Mouse (Mus musculus) left cerebral cortex, postnatal 14 days (tissue): ENCODE data around the gene Npas1. TPM values are rescaled to one million over a fixed set of nuclear protein-coding genes. Genes with fewer than 3 reads are reported as not detected.

Experiments used
- DNase-seq, 2 experiments: peaks; one replicate each; pipeline ENCODE4 v3.0.0; 2021 to 2022; ENCODE audit warnings: low spot score in 2 of 2, mixed read lengths in 1 of 2
- intact Hi-C: fragments of 180-260 bp; cut with DNase I; formaldehyde crosslinking; loops from one replicate; pipeline ENCODE4 v1.15.1; 2025
- total RNA-seq, 2 experiments: library from RNA; stranded (reverse); gene quantifications; 2 replicates each; pipeline ENCODE4 v1.2.3; 2021

Npas1 gene
- total RNA-seq, 2 experiments from 2014 or later: 13.4 to 14.8 TPM

GRCm38 (mm10) chr7:16426129-16426729, 51.3 kb downstream of the Npas1 start:
- intact Hi-C loops: loop anchor here (1.0 kb wide), 1 partner anchor 30 kb away; no protein-coding TSS in a partner anchor
- peak; percentile 67 to 74 for DNase-seq

- no peak for DNase-seq
- intact Hi-C loops: loop anchor here (1.0 kb wide), 1 partner anchor 29 kb away; no protein-coding TSS in a partner anchor
Observed at GRCm38 (mm10) chr7:16425721-16426120, 51.8 kb downstream of the Npas1 start.

- intact Hi-C loops: no loop called here
- DNase-seq: no peak
Observed at GRCm38 (mm10) chr7:16423731-16424130, 53.8 kb downstream of the Npas1 start.

GRCm38 (mm10) chr7:16422222-16422856, 55.2 kb downstream of the Npas1 start:
- intact Hi-C loops: no loop called here
- no peak for DNase-seq

- DNase-seq: no peak
- intact Hi-C loops: no loop called here
Observed at GRCm38 (mm10) chr7:16420493-16421118, 56.9 kb downstream of the Npas1 start.

GRCm38 (mm10) chr7:16418713-16419112, 58.8 kb downstream of the Npas1 start:
- DNase-seq: no peak
- intact Hi-C loops: no loop called here

- intact Hi-C loops: no loop called here
- DNase-seq: no peak
Observed at GRCm38 (mm10) chr7:16417141-16417771, 60.3 kb downstream of the Npas1 start.

- DNase-seq: no peak
- intact Hi-C loops: no loop called here
Observed at GRCm38 (mm10) chr7:16415426-16415825, 62.1 kb downstream of the Npas1 start.

- DNase-seq: no peak
- intact Hi-C loops: no loop called here
Observed at GRCm38 (mm10) chr7:16412930-16413329, 64.6 kb downstream of the Npas1 start.

- intact Hi-C loops: no loop called here
- DNase-seq: no peak
Observed at GRCm38 (mm10) chr7:16412220-16412896, 65.2 kb downstream of the Npas1 start.

- intact Hi-C loops: no loop called here
- DNase-seq: no peak
Observed at GRCm38 (mm10) chr7:16411100-16411499, 66.4 kb downstream of the Npas1 start.

GRCm38 (mm10) chr7:16406978-16407377, 70.5 kb downstream of the Npas1 start:
- intact Hi-C loops: no loop called here

More at GRCm38 (mm10) chr7:16406978-16407377, 70.5 kb downstream of the Npas1 start:
- DNase-seq: no peak

Other genes starting within 250 kb of the Npas1 start
- gene C5ar2, start 233.6 kb downstream of the Npas1 start, total RNA-seq: under 1 TPM; 0.51 to 0.59 TPM
- 1 to 10 TPM in 1 of 2 experiments, under 1 TPM in 1; 0.70 to 1.7 TPM for gene C5ar1, start 218.2 kb downstream of the Npas1 start, total RNA-seq
- gene Inafm1, start 204.1 kb downstream of the Npas1 start, total RNA-seq: 10 to 100 TPM; 30.3 to 30.8 TPM
- gene Ccdc9, start 190.9 kb downstream of the Npas1 start, total RNA-seq: 10 to 100 TPM; 85.2 to 87.3 TPM
- gene Bbc3, start 169.3 kb downstream of the Npas1 start, total RNA-seq: 10 to 100 TPM; 22.3 to 23.0 TPM
- 100 to 1,000 TPM; 103 to 108 TPM for gene Sae1, start 89.9 kb downstream of the Npas1 start, total RNA-seq
- 10 to 100 TPM; 55.1 to 55.7 TPM for gene Zc3h4, start 76.8 kb downstream of the Npas1 start, total RNA-seq
- gene Tmem160, start 24.9 kb downstream of the Npas1 start, total RNA-seq: 10 to 100 TPM; 90.4 to 90.8 TPM
- gene Arhgap35, start 137.3 kb upstream of the Npas1 start, total RNA-seq: 100 to 1,000 TPM; 138 to 148 TPM
- gene Ceacam15, start 198.0 kb upstream of the Npas1 start, total RNA-seq: not detected
- not detected for gene Ceacam9, start 244.2 kb upstream of the Npas1 start, total RNA-seq